Mouse (Mus musculus): ENCODE data around the gene Ctdsp2. TPM values are rescaled to one million over a fixed set of nuclear protein-coding genes. Genes with fewer than 3 reads are reported as not detected.

Ctdsp2 gene
- polyA plus RNA-seq, 1 experiment from 2014 or later, result 33.3 TPM

DNA sequence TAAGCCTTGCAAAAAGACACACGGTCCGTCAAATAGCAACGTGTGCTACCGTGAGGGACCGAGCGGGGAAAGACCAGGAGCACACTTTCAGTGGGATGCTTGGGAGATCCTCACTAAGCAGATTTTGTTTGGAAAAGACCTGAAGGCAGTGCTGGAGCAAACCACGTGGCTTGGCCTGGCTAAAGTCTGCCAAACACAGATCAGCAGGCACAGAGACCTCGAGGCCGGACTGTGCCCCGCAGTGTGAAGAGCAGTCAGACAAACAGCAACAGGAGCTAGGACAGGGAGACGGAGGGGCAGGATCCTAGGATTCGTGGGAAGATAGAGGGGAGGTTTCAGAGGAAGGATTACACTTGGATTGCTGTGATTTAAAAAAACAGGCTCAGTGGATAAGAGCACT, 57.8 kb downstream of the Ctdsp2 start:
- H3K79me2 ChIP-seq (ENCODE audit: inconsistent target), result no peaks in the 10 kb centered on the region
- H3K4me3 ChIP-seq (ENCODE audit: inconsistent target), result no peak overlapping the region
- 84% methylated on average over 11 of the region's 12 CpGs for WGBS (ENCODE audit: missing documents)

DNA sequence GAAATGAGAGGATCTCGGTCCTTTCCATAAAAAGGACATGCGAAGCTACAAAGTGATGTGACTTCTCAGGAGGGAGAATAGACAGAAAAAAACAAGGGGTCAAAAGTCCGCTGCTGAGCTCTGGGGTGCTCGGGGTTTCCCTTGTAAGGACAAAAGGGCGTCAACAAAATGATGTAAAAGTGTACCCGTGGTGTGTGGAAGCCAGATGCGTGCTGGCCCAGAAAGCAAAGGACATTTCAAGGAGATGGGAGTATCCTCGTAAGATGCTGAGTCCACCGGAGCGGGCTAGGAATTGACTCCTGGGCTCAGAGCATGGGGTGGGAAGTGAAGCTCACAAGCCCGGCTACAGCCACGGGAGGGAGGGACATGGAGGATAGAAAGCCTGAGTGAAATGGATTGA, 59.1 kb downstream of the Ctdsp2 start:
- 85% methylated on average over 11 of the region's 12 CpGs for WGBS (ENCODE audit: missing documents)
- Histone ChIP-seq H3K79me2 (ENCODE audit: inconsistent target) (no peaks in the 10 kb centered on the region), H3K4me3 (ENCODE audit: inconsistent target) (no peak overlapping the region), H3K36me3 (ENCODE audit: inconsistent target) (no peaks in the 10 kb centered on the region), H3K27ac (no peak overlapping the region)

More for the DNA sequence above, 57.8 kb downstream of the Ctdsp2 start:
- no peaks in the 10 kb centered on the region for H3K36me3 ChIP-seq (ENCODE audit: inconsistent target)
- no peak overlapping the region for H3K27ac ChIP-seq

DNA sequence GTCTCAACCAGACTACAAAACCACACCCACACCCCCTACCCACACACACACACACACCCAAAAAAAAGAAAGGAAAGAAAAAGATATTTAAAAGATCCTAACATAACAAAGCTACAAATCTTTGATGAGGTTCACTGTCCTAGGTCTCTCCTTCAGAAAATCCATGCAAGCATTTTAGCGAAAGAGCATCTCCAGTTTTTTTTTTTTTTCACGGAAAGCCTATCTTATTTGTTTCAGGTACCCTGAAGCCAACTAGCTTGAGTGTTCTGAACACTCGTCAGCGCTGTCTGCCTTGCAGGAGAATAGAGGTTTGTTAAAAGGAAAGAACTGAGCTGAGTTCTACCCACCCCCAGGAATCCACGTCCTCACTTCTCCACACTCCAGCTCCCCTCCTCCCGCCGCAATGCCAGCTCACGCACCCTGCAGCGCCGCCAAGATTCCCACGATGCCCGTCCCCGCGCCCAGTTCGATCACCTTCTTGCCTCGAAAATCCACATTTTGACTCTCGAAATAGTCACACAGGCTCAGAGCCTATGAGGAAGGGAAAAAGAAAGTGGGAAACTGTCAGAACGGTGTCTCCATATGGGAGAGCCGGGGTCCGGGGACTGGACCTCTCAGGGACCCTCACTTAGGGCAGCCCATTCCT, 62.2 kb downstream of the Ctdsp2 start:
- Histone ChIP-seq H3K79me2 (ENCODE audit: inconsistent target) (no peaks in the 10 kb centered on the region), H3K4me3 (ENCODE audit: inconsistent target) (peak overlapping the region; percentile 65), H3K36me3 (ENCODE audit: inconsistent target) (no peaks in the 10 kb centered on the region), H3K27ac (no peak overlapping the region)
- 9% methylated on average over 20 of the region's 20 CpGs for WGBS (ENCODE audit: missing documents)

DNA sequence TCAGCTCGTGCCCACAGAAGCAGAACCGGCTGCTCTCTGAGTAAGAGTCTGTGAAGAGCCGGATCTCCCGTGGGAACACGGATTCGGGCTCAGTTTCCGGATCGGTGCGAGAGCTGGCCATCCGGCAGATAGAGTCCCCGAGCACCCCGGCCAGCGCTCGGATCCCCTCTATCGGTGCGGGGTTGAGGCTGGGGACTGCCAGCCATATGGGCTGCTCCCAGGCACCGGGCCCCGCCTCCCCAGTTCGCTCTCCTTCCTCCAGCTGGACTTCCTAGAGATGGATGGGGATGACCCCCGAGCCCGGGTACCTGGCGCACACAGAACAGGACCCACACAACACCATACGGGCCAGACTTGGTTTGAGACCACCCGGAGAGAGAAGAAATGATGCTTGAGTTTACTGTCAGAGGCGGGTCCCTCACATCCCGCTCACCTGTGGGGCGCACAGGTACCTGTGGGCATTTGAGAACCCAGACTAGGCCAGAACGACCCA, 62.8 kb downstream of the Ctdsp2 start, which contains the start of the genes Mettl1 and Eef1akmt3:
Mettl1 (plus strand) TSS at position 141 of the 493 bp plus-strand sequence.
Eef1akmt3 (minus strand) TSS at position 240 of the 493 bp plus-strand sequence.
- 1% methylated on average over 25 of the region's 28 CpGs for WGBS (ENCODE audit: missing documents)

DNA sequence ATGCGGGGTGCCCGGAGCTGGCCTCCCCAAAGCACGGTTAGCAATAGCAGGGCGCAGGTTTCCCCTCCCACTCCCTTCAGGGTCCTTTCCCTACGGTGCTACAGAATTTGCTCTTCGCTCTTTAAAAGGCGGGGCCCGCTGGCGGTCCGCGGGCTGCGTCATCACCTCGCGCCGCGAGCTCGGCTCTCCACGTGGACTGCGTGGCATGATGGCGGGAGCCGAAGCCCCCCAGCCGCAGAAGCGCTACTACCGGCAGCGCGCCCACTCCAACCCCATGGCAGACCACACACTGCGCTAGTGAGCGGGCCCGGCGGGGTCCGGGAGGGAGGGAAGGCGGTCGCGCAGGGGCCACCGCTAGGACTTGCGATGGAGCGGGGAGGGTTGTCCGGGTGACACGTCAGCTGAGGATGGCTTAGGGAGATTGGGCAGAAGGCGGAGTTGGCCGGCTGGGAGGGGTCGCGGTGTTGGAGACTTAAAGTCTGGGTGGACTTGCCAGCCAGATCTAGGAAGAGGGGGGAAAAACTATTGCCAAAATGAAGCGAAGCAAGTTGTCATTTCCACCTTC, 63.3 kb downstream of the Ctdsp2 start:
- Histone ChIP-seq H3K4me3 (ENCODE audit: inconsistent target) (peak overlapping the region; percentile 65), H3K36me3 (ENCODE audit: inconsistent target) (no peaks in the 10 kb centered on the region), H3K79me2 (ENCODE audit: inconsistent target) (no peaks in the 10 kb centered on the region), H3K27ac (peak overlapping the region; percentile 32; the same call in 1 of the 2 replicates)
- WGBS (ENCODE audit: missing documents), result 1% methylated on average over 44 of the region's 44 CpGs

More for the DNA sequence above, 62.8 kb downstream of the Ctdsp2 start, which contains the start of the genes Mettl1 and Eef1akmt3:
- H3K27ac ChIP-seq, result peak within 1 kb of the TSS; percentile 32; the same call in 1 of the 2 replicates
- H3K4me3 ChIP-seq (ENCODE audit: inconsistent target), result peak within 1 kb of the TSS; percentile 65
- no peaks in the 10 kb centered on the region for H3K79me2 ChIP-seq (ENCODE audit: inconsistent target)
- no peaks in the 10 kb centered on the region for H3K36me3 ChIP-seq (ENCODE audit: inconsistent target)

DNA sequence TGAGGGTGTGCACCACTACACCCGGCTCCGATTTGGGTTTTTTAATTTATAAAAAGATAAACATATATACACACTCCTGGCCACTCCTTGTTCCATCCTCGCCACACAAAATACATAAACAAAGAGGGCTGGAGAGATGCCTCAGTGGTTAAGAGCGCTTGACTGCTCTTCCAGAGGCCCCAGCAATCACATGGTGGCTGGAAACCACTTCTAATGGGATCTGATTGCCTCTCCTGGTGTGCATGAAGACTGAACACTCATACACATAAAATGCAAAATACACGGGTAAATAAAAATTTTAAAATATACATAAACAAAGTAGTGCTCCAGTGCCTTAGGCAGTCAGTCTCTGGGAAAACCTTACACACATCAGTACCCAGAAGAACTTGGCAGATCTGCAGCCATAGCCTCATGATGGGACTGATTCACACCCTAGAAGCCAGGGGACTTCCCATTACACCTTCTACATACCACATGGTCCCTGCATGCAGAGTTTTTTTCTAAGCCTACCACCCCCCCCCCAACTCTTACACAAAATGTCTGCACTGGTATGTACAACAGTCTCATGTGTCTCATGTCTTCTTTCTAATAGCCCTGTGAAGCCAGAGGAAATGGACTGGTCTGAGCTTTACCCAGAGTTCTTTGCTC, 64.1 kb downstream of the Ctdsp2 start:
- H3K79me2 ChIP-seq (ENCODE audit: inconsistent target), result no peaks in the 10 kb centered on the region
- H3K27ac ChIP-seq, result peak overlapping the region; percentile 32; the same call in 1 of the 2 replicates
- no peaks in the 10 kb centered on the region for H3K36me3 ChIP-seq (ENCODE audit: inconsistent target)
- WGBS (ENCODE audit: missing documents), result 20% methylated on average over 5 of the region's 5 CpGs
- peak overlapping the region; percentile 65 for H3K4me3 ChIP-seq (ENCODE audit: inconsistent target)

DNA sequence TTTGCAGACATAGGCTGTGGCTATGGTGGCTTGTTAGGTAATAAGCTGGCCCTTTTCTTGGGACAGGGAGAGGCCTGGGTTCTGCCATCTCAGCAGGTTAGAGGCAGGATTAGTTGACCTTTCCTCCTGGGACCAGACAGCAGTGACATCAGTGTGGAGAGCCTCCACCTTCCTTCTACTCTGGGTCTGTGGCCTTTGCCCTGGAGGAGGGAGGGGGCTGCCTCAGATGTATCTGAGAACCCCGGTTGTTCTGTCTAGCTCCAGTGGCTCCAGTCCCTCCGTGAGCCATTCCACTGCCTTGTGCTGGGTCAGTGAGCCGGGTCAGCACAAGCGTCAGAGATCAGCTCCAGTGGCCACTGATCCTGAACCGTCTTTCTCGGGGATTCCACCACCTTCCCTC, 64.7 kb downstream of the Ctdsp2 start:
- no peaks in the 10 kb centered on the region for H3K36me3 ChIP-seq (ENCODE audit: inconsistent target)
- no peak overlapping the region for H3K4me3 ChIP-seq (ENCODE audit: inconsistent target)
- H3K79me2 ChIP-seq (ENCODE audit: inconsistent target), result no peaks in the 10 kb centered on the region
- WGBS (ENCODE audit: missing documents), result 98% methylated on average over 6 of the region's 6 CpGs
- H3K27ac ChIP-seq, result no peak overlapping the region

DNA sequence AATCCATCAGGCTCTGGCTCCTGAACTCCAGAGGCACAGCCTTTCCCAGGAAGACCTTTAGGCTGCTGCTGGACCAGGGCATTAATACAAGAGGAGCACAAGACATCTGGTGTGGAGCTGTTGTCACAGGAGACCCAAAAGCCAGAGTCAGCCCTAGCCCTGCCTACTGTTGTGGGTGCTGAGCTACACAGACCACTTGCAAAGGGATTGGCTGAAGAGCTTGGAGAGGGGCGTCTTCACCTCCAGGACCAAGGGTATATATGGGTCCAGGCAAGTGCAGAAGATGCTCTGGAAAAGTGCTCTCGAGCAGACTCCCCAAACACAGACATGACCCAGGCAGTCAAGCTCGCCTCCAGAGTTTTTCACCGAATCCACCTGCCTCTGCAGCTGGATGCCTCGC, 69.4 kb downstream of the Ctdsp2 start, which contains the start of gene Cyp27b1:
Cyp27b1 (plus strand) TSS at position 297 of the 400 bp plus-strand sequence.
- H3K79me2 ChIP-seq (ENCODE audit: inconsistent target), result no peaks in the 10 kb centered on the region
- WGBS (ENCODE audit: missing documents), result 58% methylated on average over 5 of the region's 5 CpGs
- no peak within 1 kb of the TSS for H3K27ac ChIP-seq
- H3K4me3 ChIP-seq (ENCODE audit: inconsistent target), result no peak within 1 kb of the TSS
- no peaks in the 10 kb centered on the region for H3K36me3 ChIP-seq (ENCODE audit: inconsistent target)

DNA sequence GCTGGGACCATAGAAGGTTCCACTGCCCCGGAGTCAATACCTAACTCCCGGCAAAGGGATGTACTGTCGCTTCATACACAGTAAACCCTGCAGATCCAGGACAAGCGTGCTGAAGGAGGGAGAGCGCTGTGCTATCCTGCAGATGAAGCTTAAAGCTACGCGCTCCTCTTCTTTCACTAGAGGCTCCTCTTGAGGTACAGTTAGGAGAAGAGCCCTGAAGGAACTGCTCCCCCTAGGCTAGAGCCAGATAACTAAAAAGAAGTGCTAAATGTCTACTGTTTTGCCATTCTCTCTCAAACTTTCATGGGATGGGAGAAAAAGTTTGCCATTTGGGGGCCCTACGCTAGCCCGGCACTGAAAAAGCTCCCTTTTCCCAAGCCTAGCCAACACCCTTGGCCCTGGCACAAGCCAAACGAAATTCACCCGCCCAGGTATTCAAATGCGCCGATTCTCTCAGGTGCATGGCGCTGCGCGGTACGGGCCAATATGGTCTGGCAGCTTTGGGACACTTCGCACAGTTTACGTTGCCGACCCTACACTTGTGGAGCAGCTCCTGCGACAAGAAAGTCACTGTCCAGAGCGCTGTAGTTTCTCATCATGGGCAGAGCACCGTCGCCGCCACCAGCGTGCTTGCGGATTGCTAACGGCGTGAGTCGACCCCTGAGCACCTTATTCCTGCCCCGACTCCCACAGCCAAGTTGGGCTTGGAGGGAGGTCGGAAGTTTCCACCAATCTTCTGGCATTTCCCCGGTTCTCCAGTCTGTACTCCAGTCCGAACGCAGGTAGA, 70.3 kb downstream of the Ctdsp2 start:
- 13% methylated on average over 35 of the region's 35 CpGs for WGBS (ENCODE audit: missing documents)
- Histone ChIP-seq H3K4me3 (ENCODE audit: inconsistent target) (no peak overlapping the region), H3K79me2 (ENCODE audit: inconsistent target) (no peaks in the 10 kb centered on the region), H3K27ac (no peak overlapping the region), H3K36me3 (ENCODE audit: inconsistent target) (no peaks in the 10 kb centered on the region)

Other genes starting within 250 kb of the Ctdsp2 start
- gene Atp23, start 77.4 kb upstream of the Ctdsp2 start, polyA plus RNA-seq (2018), result 3.6 to 7.7 TPM (median 7.0 TPM) in 3 replicates
- gene Avil, start 22.0 kb downstream of the Ctdsp2 start, polyA plus RNA-seq (2018), result not detected in 3 replicates
- 4.9 to 22.2 TPM (median 12.8 TPM) in 3 replicates for gene Tsfm, start 52.1 kb downstream of the Ctdsp2 start, polyA plus RNA-seq (2018)
- 3.0 to 14.9 TPM (median 4.6 TPM) in 3 replicates for gene Mettl1, start 62.7 kb downstream of the Ctdsp2 start, polyA plus RNA-seq (2018)
- not detected in 3 replicates for gene Eef1akmt3, start 62.8 kb downstream of the Ctdsp2 start, polyA plus RNA-seq (2018)
- not detected in 3 replicates for gene Cyp27b1, start 69.5 kb downstream of the Ctdsp2 start, polyA plus RNA-seq (2018)
- 1.4 to 1.6 TPM (median 1.5 TPM) in 3 replicates for gene March9, start 81.5 kb downstream of the Ctdsp2 start, polyA plus RNA-seq (2018)
- gene Cdk4, start 84.8 kb downstream of the Ctdsp2 start, polyA plus RNA-seq (2018), result 131 to 178 TPM (median 145 TPM) in 3 replicates
- gene Tspan31, start 91.5 kb downstream of the Ctdsp2 start, polyA plus RNA-seq (2018), result 104 to 129 TPM (median 119 TPM) in 3 replicates
- gene Agap2, start 96.6 kb downstream of the Ctdsp2 start, polyA plus RNA-seq (2018), result 0.25 to 0.89 TPM (median 0.42 TPM) in 3 replicates
- gene Os9, start 142.4 kb downstream of the Ctdsp2 start, polyA plus RNA-seq (2018), result 173 to 355 TPM (median 215 TPM) in 3 replicates
- gene B4galnt1, start 186.5 kb downstream of the Ctdsp2 start, polyA plus RNA-seq (2018), result 37.2 to 59.2 TPM (median 48.4 TPM) in 3 replicates
- 1.2 TPM in 1 of 3 replicates, not detected in the others for gene Slc26a10, start 201.9 kb downstream of the Ctdsp2 start, polyA plus RNA-seq (2018)
- not detected in 3 replicates for gene Arhgef25, start 211.4 kb downstream of the Ctdsp2 start, polyA plus RNA-seq (2018)
- 10.9 to 46.7 TPM (median 15.1 TPM) in 3 replicates for gene Dtx3, start 217.0 kb downstream of the Ctdsp2 start, polyA plus RNA-seq (2018)
- 33.0 to 42.7 TPM (median 40.2 TPM) in 3 replicates for gene Pip4k2c, start 232.9 kb downstream of the Ctdsp2 start, polyA plus RNA-seq (2018)

Data from macrophage (primary cell).